ENCODE assay signal across 9 mouse cellular contexts in the genomic region with DNA sequence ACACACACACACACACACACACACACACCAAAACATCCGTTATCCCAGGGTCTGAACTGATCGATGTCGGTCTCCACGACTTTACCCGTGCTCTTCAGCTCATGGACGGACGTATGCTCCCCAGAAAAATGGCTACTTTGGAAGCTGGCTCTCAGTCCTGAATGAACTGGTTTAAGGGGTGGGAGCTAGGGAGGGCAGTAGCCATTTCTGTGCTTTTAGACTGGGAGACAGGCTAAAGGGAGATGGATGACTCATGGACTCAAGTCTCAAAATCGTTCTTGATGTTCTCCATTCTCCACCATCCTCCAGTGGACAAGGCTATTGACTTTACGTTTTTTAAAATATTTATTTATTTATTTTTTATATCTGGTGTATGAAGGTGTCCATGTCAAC. TPM values are rescaled to one million over a fixed set of nuclear protein-coding genes. Genes with fewer than 3 reads are reported as not detected.
A peak's percentile ranks its signal among the peaks of the same experiment; 100 is the strongest.
DNase-seq lines count a peak whose midpoint lies in the region; ATAC-seq and TF ChIP-seq lines count a peak whose summit lies in the region.
"Had no signal": no experiment of that assay in that cellular context is flagged by ENCODE, and none has a peak within 500 bp of the region (broad histone marks: within the 10 kb centered on the region; RNA-seq: fewer than 3 reads in every experiment).

No protein-coding gene starts in this region.

- WGBS in cerebellum, adult 2 months, result 10% methylated on average over 9 of the region's 9 CpGs
- 28% methylated on average over 9 of the region's 9 CpGs for WGBS in limb, embryonic 10.5 days
- 14% methylated on average over 9 of the region's 9 CpGs for WGBS in stomach, embryonic 16.5 days

- no peak overlapping the region for H3K27ac ChIP-seq in cerebellum, adult 2 months (ENCODE audit: insufficient read depth, low read length)
- no peak overlapping the region for H3K27ac ChIP-seq in limb, embryonic 10.5 days
- no peak overlapping the region for H3K27ac ChIP-seq in stomach, embryonic 16.5 days (ENCODE audit: low read length)
- no peak overlapping the region for H3K27ac ChIP-seq in layer of hippocampus, adult 2 months

- TF ChIP-seq POLR2A in cerebellum, adult 2 months (IDR thresholded peaks at IDR 0.05; ENCODE audit: borderline replicate concordance, insufficient read depth, low read length), result no peak

- H3K36me3 ChIP-seq in limb, embryonic 10.5 days, result no peaks in the 10 kb centered on the region
- no peaks in the 10 kb centered on the region for H3K36me3 ChIP-seq in stomach, embryonic 16.5 days (ENCODE audit: control insufficient read depth, insufficient read depth, low read length)

- ATAC-seq in stomach, embryonic 16.5 days (ENCODE audit: insufficient read depth, low FRiP score), result no peak

- TF ChIP-seq CTCF in cerebellum, adult 2 months (IDR thresholded peaks at IDR 0.05; ENCODE audit: borderline replicate concordance, insufficient read depth, low read depth, low read length), result no peak
- no peak for TF ChIP-seq CTCF in layer of hippocampus, adult 2 months (conservative IDR thresholded peaks at IDR 0.05)

- H3K9ac ChIP-seq in stomach, embryonic 16.5 days (ENCODE audit: low read length), result no peak overlapping the region

- H3K4me1 ChIP-seq in cerebellum, adult 2 months (ENCODE audit: control insufficient read depth, insufficient read depth, low read length), result peaks cover 3% of the 10 kb centered on the region; the same call in 1 of the 2 replicates
- peaks cover 29% of the 10 kb centered on the region for H3K4me1 ChIP-seq in limb, embryonic 10.5 days
- H3K4me1 ChIP-seq in stomach, embryonic 16.5 days (ENCODE audit: control insufficient read depth, insufficient read depth, low read length), result peaks cover 9% of the 10 kb centered on the region

- H3K9me3 ChIP-seq in limb, embryonic 10.5 days (replicated peaks), result no peaks in the 10 kb centered on the region
- no peaks in the 10 kb centered on the region for H3K9me3 ChIP-seq in stomach, embryonic 16.5 days (replicated peaks; ENCODE audit: control insufficient read depth, low read length)

- H3K4me2 ChIP-seq in stomach, embryonic 16.5 days (ENCODE audit: low read depth, low read length), result peak overlapping the region; percentile 93

- H3K4me3 ChIP-seq in cerebellum, adult 2 months (replicated peaks; ENCODE audit: insufficient read depth, low read depth, low read length), result peak overlapping the region; percentile 76
- H3K4me3 ChIP-seq in limb, embryonic 10.5 days, result peak overlapping the region; percentile 56
- peak overlapping the region; percentile 65 for H3K4me3 ChIP-seq in stomach, embryonic 16.5 days (replicated peaks; ENCODE audit: low read length)
- no peak overlapping the region; the same call in 1 of the 2 replicates for H3K4me3 ChIP-seq in layer of hippocampus, adult 2 months

- no peaks in the 10 kb centered on the region for H3K27me3 ChIP-seq in cerebellum, adult 2 months (ENCODE audit: control insufficient read depth, insufficient read depth, low read length)
- peaks cover 89% of the 10 kb centered on the region for H3K27me3 ChIP-seq in limb, embryonic 10.5 days (ENCODE audit: low read depth, poor library complexity, severe bottlenecking)
- peaks cover 32% of the 10 kb centered on the region for H3K27me3 ChIP-seq in stomach, embryonic 16.5 days (ENCODE audit: control insufficient read depth, insufficient read depth, low read length)

- no peak for DNase-seq in cerebellum, adult 2 months
- DNase-seq in cerebellum, postnatal 36 days, result no peak
- DNase-seq in retina, embryonic 14.5 days (ENCODE audit: low spot score), result peak; percentile 48
- no peak for DNase-seq in retina, postnatal 1 day
- DNase-seq in limb, embryonic 10.5 days (ENCODE audit: low spot score), result no peak
- no peak for DNase-seq in layer of hippocampus, adult 18-20 months (ENCODE audit: low spot score in 2 of 2)
- DNase-seq in layer of hippocampus, adult 2 months (ENCODE audit: low spot score in 2 of 2), result no peak
- DNase-seq: kidney, postnatal 36 days had no signal

RNA-seq across cellular contexts. Expression of a gene that starts 0.9 kb away (rescaled TPM):
- polyA plus RNA-seq in cerebellum, adult 2 months (2012; rRNA removed), result 105 and 107 TPM in 2 replicates
- 0.85 and 1.3 TPM in 2 replicates for polyA plus RNA-seq in limb, embryonic 10.5 days (2016; fragmentation: Nextera tagmentation; extraction: Ambion mirVana)
- polyA plus RNA-seq in stomach, embryonic 16.5 days (2015; fragmentation: Nextera tagmentation; extraction: Ambion mirVana), result 13.2 and 13.5 TPM in 2 replicates
- total RNA-seq in layer of hippocampus, adult 18-20 months (2021), result 100 to 1,000 TPM; 186 to 208 TPM
- 100 to 1,000 TPM; 169 to 174 TPM for total RNA-seq in layer of hippocampus, adult 2 months (2021)

RNA-seq across cellular contexts. Expression of a gene that starts 22.6 kb away (rescaled TPM):
- polyA plus RNA-seq in cerebellum, adult 2 months (2012; rRNA removed), result not detected in 2 replicates
- polyA plus RNA-seq in limb, embryonic 10.5 days (2016; fragmentation: Nextera tagmentation; extraction: Ambion mirVana), result not detected in 2 replicates
- 10.8 and 13.3 TPM in 2 replicates for polyA plus RNA-seq in stomach, embryonic 16.5 days (2015; fragmentation: Nextera tagmentation; extraction: Ambion mirVana)
- not detected for total RNA-seq in layer of hippocampus, adult 18-20 months (2021)
- total RNA-seq in layer of hippocampus, adult 2 months (2021), result not detected

RNA-seq across cellular contexts. Expression of a gene that starts 37.1 kb away (rescaled TPM):
- polyA plus RNA-seq in cerebellum, adult 2 months (2012; rRNA removed), result 430 and 502 TPM in 2 replicates
- polyA plus RNA-seq in limb, embryonic 10.5 days (2016; fragmentation: Nextera tagmentation; extraction: Ambion mirVana), result 1,486 and 1,565 TPM in 2 replicates
- 1,614 and 1,638 TPM in 2 replicates for polyA plus RNA-seq in stomach, embryonic 16.5 days (2015; fragmentation: Nextera tagmentation; extraction: Ambion mirVana)
- total RNA-seq in layer of hippocampus, adult 18-20 months (2021), result 100 to 1,000 TPM; 739 to 776 TPM
- total RNA-seq in layer of hippocampus, adult 2 months (2021), result 100 to 1,000 TPM; 713 to 750 TPM

RNA-seq across cellular contexts. Expression of a gene that starts 40.7 kb away (rescaled TPM):
- polyA plus RNA-seq in cerebellum, adult 2 months (2012; rRNA removed), result 127 and 162 TPM in 2 replicates
- polyA plus RNA-seq in limb, embryonic 10.5 days (2016; fragmentation: Nextera tagmentation; extraction: Ambion mirVana), result 35.6 and 41.8 TPM in 2 replicates
- 247 and 328 TPM in 2 replicates for polyA plus RNA-seq in stomach, embryonic 16.5 days (2015; fragmentation: Nextera tagmentation; extraction: Ambion mirVana)
- total RNA-seq in layer of hippocampus, adult 18-20 months (2021), result 10 to 100 TPM; 31.0 to 35.6 TPM
- 10 to 100 TPM; 34.1 to 35.6 TPM for total RNA-seq in layer of hippocampus, adult 2 months (2021)

RNA-seq across cellular contexts. Expression of a gene that starts 57.8 kb away (rescaled TPM):
- 17.6 and 19.6 TPM in 2 replicates for polyA plus RNA-seq in cerebellum, adult 2 months (2012; rRNA removed)
- 33.9 and 45.3 TPM in 2 replicates for polyA plus RNA-seq in limb, embryonic 10.5 days (2016; fragmentation: Nextera tagmentation; extraction: Ambion mirVana)
- 56.7 and 62.1 TPM in 2 replicates for polyA plus RNA-seq in stomach, embryonic 16.5 days (2015; fragmentation: Nextera tagmentation; extraction: Ambion mirVana)
- total RNA-seq in layer of hippocampus, adult 18-20 months (2021), result 10 to 100 TPM in 1 of 2 experiments, 1 to 10 TPM in 1; 9.8 to 11.2 TPM
- total RNA-seq in layer of hippocampus, adult 2 months (2021), result 1 to 10 TPM; 9.4 to 9.5 TPM

Comparison
In these comparisons a context has a peak if more than half of its experiments do, and no peak if none do; other contexts are left out.
1. RNA of a gene that starts 22.6 kb away (polyA plus RNA-seq): 10.8 to 13.3 TPM in stomach, embryonic 16.5 days; not detected in cerebellum, adult 2 months and not detected in limb, embryonic 10.5 days; every median in the first group is over 10 times any median in the second.